Mouse (Mus musculus) heart, embryonic 13.5 days (tissue): ENCODE measurements around the gene Msi2. TPM values are rescaled to one million over a fixed set of nuclear protein-coding genes. Genes with fewer than 3 reads are reported as not detected.

Source experiments
- ATAC-seq: fragments of 200-750 bp; cut with Nextera tagmentation; 2 replicates; pipeline ENCODE4 v1.8.0; 2017; ENCODE audit warnings: moderate TSS enrichment; ENCODE audit not compliant: insufficient number of reproducible peaks, low FRiP score, low TSS enrichment; ENCODE audit errors: extremely low read depth
- H3K27ac ChIP-seq: fragments of 300-500 bp; sonication (generic); replicated peaks from 2 replicates; pipeline ENCODE4 v1.5.1; 2015; ENCODE audit warnings: moderate library complexity, mild to moderate bottlenecking, inconsistent platforms
- H3K27me3 ChIP-seq: fragments of 300-500 bp; sonication (generic); replicated peaks from 2 replicates; pipeline ENCODE4 v1.6.1; 2015; ENCODE audit warnings: mild to moderate bottlenecking, inconsistent platforms
- H3K36me3 ChIP-seq: fragments of 300-500 bp; sonication (generic); 2 replicates; pipeline ENCODE4 v1.6.1; 2015; ENCODE audit warnings: mild to moderate bottlenecking, inconsistent platforms
- H3K4me1 ChIP-seq: fragments of 300-500 bp; sonication (generic); 2 replicates; pipeline ENCODE4 v1.6.1; 2015; ENCODE audit warnings: inconsistent platforms
- H3K4me2 ChIP-seq: fragments of 300-500 bp; sonication (generic); 2 replicates; pipeline ENCODE4 v1.6.1; 2015; ENCODE audit warnings: inconsistent platforms, mild to moderate bottlenecking, moderate library complexity
- H3K4me3 ChIP-seq: fragments of 300-500 bp; sonication (generic); 2 replicates; pipeline ENCODE4 v1.5.1; 2015; ENCODE audit warnings: moderate library complexity, mild to moderate bottlenecking, inconsistent platforms
- H3K9ac ChIP-seq: fragments of 300-500 bp; sonication (generic); 2 replicates; pipeline ENCODE4 v1.6.1; 2015; ENCODE audit warnings: inconsistent platforms, mild to moderate bottlenecking, moderate library complexity
- H3K9me3 ChIP-seq: fragments of 300-500 bp; sonication (generic); 2 replicates; pipeline ENCODE4 v1.6.1; 2016; ENCODE audit warnings: inconsistent platforms
- WGBS: fragments of 180-500 bp; shearing (Covaris S2); methylation state at CpG from one replicate; pipeline ENCODE4 v1.1.7; 2015; ENCODE audit warnings: mixed read lengths; 5-methylcytosine and 5-hydroxymethylcytosine counted together
- polyA plus RNA-seq: library from polyadenylated mRNA; unstranded; fragments of >200 nt; fragmentation: Nextera tagmentation; extraction: Ambion mirVana; gene quantifications from 2 replicates; pipeline ENCODE4 v1.2.1, GENCODE M21; 2015

Gene Msi2
- polyA plus RNA-seq, 1 experiment from 2014 or later = 16.2 TPM

- H3K4me1 ChIP-seq = peaks cover 89% of the 10 kb centered on the region
- WGBS = 39% methylated on average over 2 of the region's 2 CpGs
- no peaks in the 10 kb centered on the region for H3K27me3 ChIP-seq
- no peak overlapping the region for H3K27ac ChIP-seq
- no peaks in the 10 kb centered on the region for H3K9me3 ChIP-seq
- no peak for ATAC-seq
- no peak overlapping the region for H3K4me3 ChIP-seq
- H3K36me3 ChIP-seq = peaks cover 26% of the 10 kb centered on the region
- no peak overlapping the region for H3K9ac ChIP-seq
- H3K4me2 ChIP-seq = no peak overlapping the region
These were observed 69.3 kb downstream of the Msi2 start for GRCm38 (mm10) chr11:88649009-88649408.

GRCm38 (mm10) chr11:88648407-88648806 lies 69.9 kb downstream of the Msi2 start:
- Histone ChIP-seq H3K9ac (0 out of 2 replicates have a peak overlapping the region, but pooled peaks have one; percentile 19), H3K27ac (peak overlapping the region; percentile 3; the same call in 1 of the 2 replicates), H3K27me3 (no peaks in the 10 kb centered on the region), H3K9me3 (no peaks in the 10 kb centered on the region), H3K4me2 (no peak overlapping the region), H3K36me3 (peaks cover 28% of the 10 kb centered on the region), H3K4me1 (peaks cover 87% of the 10 kb centered on the region), H3K4me3 (no peak overlapping the region)
- 31% methylated on average over 5 of the region's 5 CpGs for WGBS
- ATAC-seq = no peak; the same call in 1 of the 2 replicates

GRCm38 (mm10) chr11:88646493-88646892 lies 71.8 kb downstream of the Msi2 start:
- Histone ChIP-seq H3K36me3 (peaks cover 33% of the 10 kb centered on the region), H3K4me2 (no peak overlapping the region), H3K4me3 (no peak overlapping the region), H3K27me3 (no peaks in the 10 kb centered on the region), H3K4me1 (peaks cover 79% of the 10 kb centered on the region), H3K27ac (no peak overlapping the region), H3K9ac (no peak overlapping the region), H3K9me3 (no peaks in the 10 kb centered on the region)
- 83% methylated on average over 6 of the region's 6 CpGs for WGBS
- ATAC-seq = no peak

DNA sequence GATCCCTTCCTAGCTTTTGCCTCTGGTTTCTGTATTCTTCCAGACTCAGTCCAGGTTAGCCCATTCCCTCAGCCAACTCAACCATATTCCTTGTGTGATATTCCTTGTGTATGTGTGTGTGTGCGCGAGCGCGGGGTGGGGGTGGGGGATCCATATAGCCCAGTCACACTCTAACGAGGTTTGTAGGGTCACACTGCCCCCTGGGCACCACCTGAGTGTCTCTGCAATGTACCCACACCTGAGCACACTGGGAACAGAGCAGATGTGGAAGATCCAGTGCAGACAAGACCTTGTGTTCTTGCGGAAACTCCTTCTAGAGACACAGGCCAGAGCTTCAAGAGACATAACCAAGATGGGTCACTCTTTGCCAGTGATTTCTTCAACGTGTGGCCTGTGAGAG lies 72.5 kb downstream of the Msi2 start:
- Histone ChIP-seq H3K4me1 (peaks cover 83% of the 10 kb centered on the region), H3K9ac (no peak overlapping the region), H3K27me3 (no peaks in the 10 kb centered on the region), H3K4me2 (no peak overlapping the region), H3K36me3 (peaks cover 39% of the 10 kb centered on the region), H3K9me3 (no peaks in the 10 kb centered on the region), H3K27ac (no peak overlapping the region), H3K4me3 (no peak overlapping the region)
- 81% methylated on average over 7 of the region's 7 CpGs for whole genome bisulfite sequencing
- ATAC-seq = no peak

DNA sequence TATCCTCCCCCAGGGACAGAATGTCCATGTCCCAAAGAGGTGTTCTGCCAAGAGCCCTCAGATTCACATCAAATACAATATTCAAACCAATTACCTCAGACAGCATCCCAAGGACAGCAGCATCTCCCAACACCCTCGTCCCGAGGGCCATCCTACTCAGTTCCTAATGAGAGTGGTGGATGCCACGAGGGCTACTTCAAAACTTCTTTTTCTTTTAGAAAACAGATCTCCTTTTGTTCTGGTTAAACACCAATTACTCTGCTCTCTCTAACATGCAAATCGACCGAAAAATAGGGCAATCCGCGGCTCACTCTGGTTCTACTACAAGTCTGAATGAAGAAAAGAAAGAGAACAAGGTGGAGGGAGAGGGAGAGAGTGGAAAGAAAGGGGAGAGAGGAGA lies 73.6 kb downstream of the Msi2 start:
- H3K4me2 ChIP-seq = no peak overlapping the region
- no peak overlapping the region for H3K9ac ChIP-seq
- H3K4me3 ChIP-seq = no peak overlapping the region
- H3K27ac ChIP-seq = no peak overlapping the region
- no peaks in the 10 kb centered on the region for H3K9me3 ChIP-seq
- peaks cover 76% of the 10 kb centered on the region for H3K4me1 ChIP-seq
- H3K27me3 ChIP-seq = no peaks in the 10 kb centered on the region
- WGBS = 70% methylated on average over 7 of the region's 7 CpGs
- no peak for ATAC-seq
- H3K36me3 ChIP-seq = peaks cover 47% of the 10 kb centered on the region

DNA sequence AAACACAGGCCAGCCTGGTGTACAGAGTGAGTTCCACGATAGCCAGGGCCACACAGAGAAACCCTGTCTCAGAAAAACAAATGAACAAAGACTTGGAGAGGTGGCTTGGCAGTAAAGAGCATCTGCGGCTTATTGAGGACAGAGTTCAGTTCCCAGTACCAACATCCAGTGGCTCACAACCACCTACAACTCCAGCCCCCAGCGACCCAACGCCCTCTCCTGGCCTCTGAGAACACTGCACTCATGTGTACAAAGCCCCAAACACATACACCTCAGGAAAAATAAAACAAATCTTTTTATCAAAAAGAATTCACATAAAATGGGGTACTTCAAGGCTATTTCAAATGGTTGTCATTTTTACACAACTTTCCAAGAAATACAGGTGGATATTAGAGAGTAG lies 78.5 kb downstream of the Msi2 start:
- WGBS = 75% methylated on average over 4 of the region's 4 CpGs
- H3K9ac ChIP-seq = no peak overlapping the region
- peak overlapping the region; percentile 59 for H3K27ac ChIP-seq

GRCm38 (mm10) chr11:88638936-88639542 lies 79.3 kb downstream of the Msi2 start:
- Histone ChIP-seq H3K27ac (peak overlapping the region; percentile 59), H3K4me2 (no peak overlapping the region), H3K4me3 (no peak overlapping the region), H3K4me1 (peaks cover 78% of the 10 kb centered on the region), H3K36me3 (peaks cover 27% of the 10 kb centered on the region), H3K27me3 (no peaks in the 10 kb centered on the region), H3K9me3 (no peaks in the 10 kb centered on the region), H3K9ac (peak overlapping the region; percentile 34)
- ATAC-seq = no peak
- 62% methylated on average over 6 of the region's 6 CpGs for WGBS

More for the DNA sequence above, 78.5 kb downstream of the Msi2 start:
- Histone ChIP-seq H3K36me3 (peaks cover 32% of the 10 kb centered on the region), H3K4me1 (peaks cover 76% of the 10 kb centered on the region), H3K27me3 (no peaks in the 10 kb centered on the region), H3K4me2 (no peak overlapping the region), H3K9me3 (no peaks in the 10 kb centered on the region), H3K4me3 (no peak overlapping the region)
- no peak for ATAC-seq

DNA sequence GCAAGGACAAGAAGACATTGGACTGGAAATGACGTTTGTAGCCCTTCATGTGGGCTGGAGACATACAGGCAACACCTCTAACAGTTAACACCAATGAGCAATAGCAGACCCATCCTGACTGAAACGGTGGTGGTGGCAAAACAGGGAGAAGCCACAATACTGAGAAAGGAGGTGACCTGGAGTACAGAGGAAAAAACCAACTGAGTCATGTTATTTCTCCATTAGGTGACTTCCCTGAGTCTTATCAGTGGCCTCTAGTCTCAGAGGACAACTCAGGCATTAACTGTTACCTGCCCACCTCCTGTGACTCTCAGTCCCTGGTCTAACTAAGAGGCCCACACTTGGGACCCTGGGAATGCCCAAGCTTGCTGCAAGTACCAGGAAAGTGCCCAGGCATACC lies 80.1 kb downstream of the Msi2 start:
- Histone ChIP-seq H3K9me3 (no peaks in the 10 kb centered on the region), H3K4me2 (no peak overlapping the region), H3K9ac (no peak overlapping the region), H3K4me3 (no peak overlapping the region), H3K36me3 (peaks cover 26% of the 10 kb centered on the region), H3K27ac (0 out of 2 replicates have a peak overlapping the region, but pooled peaks have one; percentile 59), H3K4me1 (peaks cover 81% of the 10 kb centered on the region), H3K27me3 (no peaks in the 10 kb centered on the region)
- WGBS = 33% methylated on average over 2 of the region's 2 CpGs
- ATAC-seq = no peak

DNA sequence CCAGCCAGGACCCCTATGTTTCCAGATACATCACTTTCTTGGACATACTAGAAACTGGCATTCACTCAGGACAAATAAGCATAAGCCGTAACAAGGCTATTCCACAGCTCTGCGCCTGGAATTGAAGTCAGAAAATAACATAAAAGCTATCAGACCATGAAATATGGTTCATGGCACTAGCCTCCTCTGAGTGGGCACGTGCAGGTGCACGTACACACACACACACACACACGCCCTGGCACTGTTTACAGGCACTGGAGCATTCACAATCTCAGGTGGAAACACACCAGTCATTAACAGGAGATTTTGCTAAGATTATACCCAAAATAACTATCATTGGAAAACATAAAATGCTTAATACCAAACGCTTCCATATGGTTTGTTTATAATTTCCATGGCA lies 81.4 kb downstream of the Msi2 start:
- no peak overlapping the region for H3K4me3 ChIP-seq
- H3K9ac ChIP-seq = no peak overlapping the region
- no peaks in the 10 kb centered on the region for H3K27me3 ChIP-seq
- no peaks in the 10 kb centered on the region for H3K9me3 ChIP-seq
- no peak overlapping the region for H3K27ac ChIP-seq
- peaks cover 84% of the 10 kb centered on the region for H3K4me1 ChIP-seq
- no peak overlapping the region for H3K4me2 ChIP-seq
- ATAC-seq = no peak
- 93% methylated on average over 6 of the region's 6 CpGs for WGBS
- peaks cover 22% of the 10 kb centered on the region for H3K36me3 ChIP-seq

GRCm38 (mm10) chr11:88636319-88636718 lies 82.0 kb downstream of the Msi2 start:
- peaks cover 16% of the 10 kb centered on the region for H3K36me3 ChIP-seq
- ATAC-seq = no peak
- no peak overlapping the region for H3K27ac ChIP-seq
- H3K9me3 ChIP-seq = no peaks in the 10 kb centered on the region
- H3K4me2 ChIP-seq = no peak overlapping the region
- no peak overlapping the region for H3K4me3 ChIP-seq
- H3K27me3 ChIP-seq = no peaks in the 10 kb centered on the region
- peaks cover 86% of the 10 kb centered on the region for H3K4me1 ChIP-seq
- 89% methylated on average over 5 of the region's 5 CpGs for WGBS
- no peak overlapping the region for H3K9ac ChIP-seq

- peaks cover 88% of the 10 kb centered on the region for H3K4me1 ChIP-seq
- peak overlapping the region; percentile 16; the same call in 1 of the 2 replicates for H3K27ac ChIP-seq
These were observed 83.7 kb downstream of the Msi2 start for GRCm38 (mm10) chr11:88634627-88635026.

GRCm38 (mm10) chr11:88631932-88632230 lies 86.4 kb downstream of the Msi2 start:
- H3K9ac ChIP-seq = no peak overlapping the region
- H3K4me1 ChIP-seq = peaks cover 88% of the 10 kb centered on the region
- no peak for ATAC-seq
- H3K4me3 ChIP-seq = no peak overlapping the region
- 0 out of 2 replicates have a peak overlapping the region, but pooled peaks have one; percentile 26 for H3K27ac ChIP-seq
- no peaks in the 10 kb centered on the region for H3K9me3 ChIP-seq
- H3K4me2 ChIP-seq = no peak overlapping the region
- H3K27me3 ChIP-seq = no peaks in the 10 kb centered on the region
- WGBS = 72% methylated on average over 3 of the region's 3 CpGs
- H3K36me3 ChIP-seq = 0 out of 2 replicates have a peak, but pooled peaks cover 3% of the 10 kb centered on the region

More at GRCm38 (mm10) chr11:88634627-88635026, 83.7 kb downstream of the Msi2 start:
- H3K9ac ChIP-seq = no peak overlapping the region
- ATAC-seq = no peak
- no peak overlapping the region for H3K4me3 ChIP-seq
- 63% methylated on average over 1 of the region's 1 CpGs for WGBS
- no peaks in the 10 kb centered on the region for H3K9me3 ChIP-seq
- no peak overlapping the region for H3K4me2 ChIP-seq
- H3K36me3 ChIP-seq = 0 out of 2 replicates have a peak, but pooled peaks cover 3% of the 10 kb centered on the region
- H3K27me3 ChIP-seq = no peaks in the 10 kb centered on the region
